Mouse (Mus musculus): ENCODE data around the gene Vmn2r100. TPM values are rescaled to one million over a fixed set of nuclear protein-coding genes. Genes with fewer than 3 reads are reported as not detected.

Vmn2r100 gene
- not detected for total RNA-seq (2021)
- long read RNA-seq, experiment 1: 0 reads
- long read RNA-seq, experiment 2: 0 reads

- DNase-seq (ENCODE audit: low spot score in 2 of 2): no peak
Measured at GRCm38 (mm10) chr17:19504432-19504831, at the start of gene Vmn2r100. Gene Vmn2r100, plus strand, starts transcription at chr17:19504732.

GRCm38 (mm10) chr17:19482866-19483265 is 21.7 kb upstream of the Vmn2r100 start:
- no peak for DNase-seq (ENCODE audit: low spot score in 2 of 2)

- no peak for DNase-seq (ENCODE audit: low spot score in 2 of 2)
Measured at GRCm38 (mm10) chr17:19576927-19577326, 72.4 kb downstream of the Vmn2r100 start, which contains the start of gene Vmn2r101. Gene Vmn2r101, plus strand, starts transcription at chr17:19577227.

Other genes with a start within 250 kb of the Vmn2r100 start
- gene Vmn2r99, start 142.8 kb upstream of the Vmn2r100 start, total RNA-seq (2021): not detected
- not detected for gene Vmn2r101, start 72.5 kb downstream of the Vmn2r100 start, total RNA-seq (2021)
- not detected for gene Vmn2r102, start 155.6 kb downstream of the Vmn2r100 start, total RNA-seq (2021)

Data from layer of hippocampus, postnatal 14 days (tissue).